Mouse (Mus musculus) spleen, adult 2 months (tissue): ENCODE measurements around the gene Gm20458.

Experiments
- CTCF ChIP-seq: fragments of 200-500 bp; IDR thresholded peaks from 2 replicates; pipeline ENCODE4 v1.5.1; 2011; ENCODE audit warnings: mild to moderate bottlenecking, inconsistent platforms; ENCODE audit not compliant: insufficient read depth, insufficient read length, insufficient replicate concordance; ENCODE audit errors: extremely low read depth
- POLR2A ChIP-seq: fragments of 200-500 bp; IDR thresholded peaks from 2 replicates; pipeline ENCODE4 v1.6.1; 2011; ENCODE audit warnings: low read depth, low read length, inconsistent platforms

GRCm38 (mm10) chr2:164435216-164436090, 25.3 kb upstream of the Gm20458 start:
- TF ChIP-seq POLR2A: no peak
- no peak for TF ChIP-seq CTCF
